In the genomic region with DNA sequence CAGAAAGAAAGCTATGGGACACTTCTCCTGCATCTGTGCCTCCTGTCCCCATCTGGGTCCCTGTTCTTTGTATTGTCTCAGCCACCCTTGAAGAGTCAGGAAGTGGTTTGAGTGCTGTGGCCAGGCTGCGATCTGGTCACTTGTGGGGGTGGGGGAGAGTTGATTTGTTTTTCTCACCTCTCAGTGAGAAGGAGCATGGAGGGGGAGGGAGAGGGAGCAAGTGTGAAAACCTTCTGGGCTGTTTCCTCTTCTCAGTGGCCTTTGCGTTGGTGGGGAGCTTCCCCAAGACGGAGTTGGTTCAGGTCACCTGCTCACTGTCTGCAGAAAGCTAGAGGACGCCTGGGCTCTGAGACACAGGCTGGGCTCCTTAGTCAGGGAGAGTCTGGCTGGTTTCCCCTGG, we compare ENCODE assay signal across 9 mouse cellular contexts.
DNase-seq lines count a peak whose midpoint lies in the region; ATAC-seq and TF ChIP-seq lines count a peak whose summit lies in the region.
"Had no signal": no experiment of that assay in that cellular context is flagged by ENCODE, and none has a peak within 500 bp of the region (broad histone marks: within the 10 kb centered on the region; RNA-seq: fewer than 3 reads in every experiment).

No protein-coding gene starts in this region.

- H3K4me2 ChIP-seq in heart, embryonic 11.5 days: no peak overlapping the region
- H3K4me2 ChIP-seq in neural tube, embryonic 11.5 days (ENCODE audit: low read depth): no peak overlapping the region
- no peak overlapping the region for H3K4me2 ChIP-seq in forebrain, postnatal 0 days (ENCODE audit: low read depth)
- H3K4me2 ChIP-seq: embryonic facial prominence, embryonic 15.5 days had no signal

- TF ChIP-seq CTCF in forebrain, postnatal 0 days (IDR thresholded peaks at IDR 0.05; ENCODE audit: low read depth): no peak

- no peaks in the 10 kb centered on the region for H3K9me3 ChIP-seq in heart, embryonic 11.5 days (replicated peaks; ENCODE audit: control insufficient read depth, low read length)
- H3K9me3 ChIP-seq in neural tube, embryonic 11.5 days (ENCODE audit: control insufficient read depth, low read length): no peaks in the 10 kb centered on the region
- no peaks in the 10 kb centered on the region for H3K9me3 ChIP-seq in forebrain, postnatal 0 days (ENCODE audit: low read length)
- H3K9me3 ChIP-seq: embryonic facial prominence, embryonic 15.5 days had no signal

- no peaks in the 10 kb centered on the region for H3K36me3 ChIP-seq in heart, embryonic 11.5 days (ENCODE audit: control insufficient read depth, insufficient read depth, low read length)
- no peaks in the 10 kb centered on the region for H3K36me3 ChIP-seq in neural tube, embryonic 11.5 days (ENCODE audit: control insufficient read depth, insufficient read depth, low read length)
- H3K36me3 ChIP-seq in forebrain, postnatal 0 days (ENCODE audit: insufficient read depth): no peaks in the 10 kb centered on the region
- H3K36me3 ChIP-seq: embryonic facial prominence, embryonic 15.5 days had no signal

- H3K9ac ChIP-seq in heart, embryonic 11.5 days (ENCODE audit: low read depth, low read length): no peak overlapping the region
- H3K9ac ChIP-seq in neural tube, embryonic 11.5 days (ENCODE audit: low read length): no peak overlapping the region
- H3K9ac ChIP-seq in forebrain, postnatal 0 days: no peak overlapping the region
- H3K9ac ChIP-seq: embryonic facial prominence, embryonic 15.5 days had no signal

- 8% methylated on average over 4 of the region's 4 CpGs for WGBS in heart, embryonic 11.5 days (ENCODE audit: insufficient replicate concordance)
- 44% methylated on average over 4 of the region's 4 CpGs for WGBS in neural tube, embryonic 11.5 days
- 72% methylated on average over 4 of the region's 4 CpGs for WGBS in forebrain, postnatal 0 days

- no peak for DNase-seq in heart, postnatal 25 days (ENCODE audit: low spot score)
- DNase-seq in A20 (ENCODE audit: low read depth, low spot score): peak; percentile 75
- DNase-seq in neural tube, embryonic 11.5 days (ENCODE audit: low spot score): no peak
- DNase-seq in left cerebral cortex, postnatal 10 days (ENCODE audit: extremely low spot score in 1 of 2, low spot score in 2 of 2): no peak
- no peak for DNase-seq in forebrain, postnatal 0 days
- no peak for DNase-seq in frontal cortex, postnatal 10 days (ENCODE audit: low spot score in 2 of 2)

- intact Hi-C loops in heart, postnatal 25 days (cut with DNase I): no loop called here
- intact Hi-C loops in left cerebral cortex, postnatal 10 days (cut with DNase I): no loop called here

- H3K4me3 ChIP-seq in heart, embryonic 11.5 days (ENCODE audit: low read depth, low read length): no peak overlapping the region
- no peak overlapping the region for H3K4me3 ChIP-seq in neural tube, embryonic 11.5 days (ENCODE audit: low read depth, low read length)
- H3K4me3 ChIP-seq in forebrain, postnatal 0 days (ENCODE audit: low read depth, low read length): no peak overlapping the region
- H3K4me3 ChIP-seq: embryonic facial prominence, embryonic 15.5 days had no signal

- ATAC-seq in heart, embryonic 11.5 days (replicated peaks; ENCODE audit: insufficient number of reproducible peaks, low FRiP score, low TSS enrichment): no peak
- ATAC-seq in granulocyte monocyte progenitor cell, adult 5-6 weeks (replicated peaks; ENCODE audit: poor library complexity, severe bottlenecking): peak; percentile 67
- no peak for ATAC-seq in neural tube, embryonic 11.5 days (ENCODE audit: insufficient read depth, low FRiP score, low TSS enrichment)
- ATAC-seq in forebrain, postnatal 0 days: no peak

- peak overlapping the region; percentile 17; the same call in 1 of the 2 replicates for H3K27ac ChIP-seq in heart, embryonic 11.5 days (ENCODE audit: low read depth, low read length)
- 0 out of 2 replicates have a peak overlapping the region, but pooled peaks have one; percentile 14 for H3K27ac ChIP-seq in neural tube, embryonic 11.5 days (ENCODE audit: low read depth, low read length)
- H3K27ac ChIP-seq in forebrain, postnatal 0 days (ENCODE audit: low read depth, low read length): no peak overlapping the region
- H3K27ac ChIP-seq: embryonic facial prominence, embryonic 15.5 days had no signal

- peaks cover 19% of the 10 kb centered on the region; the same call in 1 of the 2 replicates for H3K27me3 ChIP-seq in heart, embryonic 11.5 days (ENCODE audit: control insufficient read depth, insufficient read depth, low read length)
- H3K27me3 ChIP-seq in neural tube, embryonic 11.5 days (ENCODE audit: control insufficient read depth, insufficient read depth, low read length): no peaks in the 10 kb centered on the region
- no peaks in the 10 kb centered on the region for H3K27me3 ChIP-seq in forebrain, postnatal 0 days (ENCODE audit: insufficient read depth, low read length)
- H3K27me3 ChIP-seq: embryonic facial prominence, embryonic 15.5 days had no signal

- peaks cover 54% of the 10 kb centered on the region for H3K4me1 ChIP-seq in heart, embryonic 11.5 days (ENCODE audit: control insufficient read depth, insufficient read depth, low read length)
- peaks cover 22% of the 10 kb centered on the region for H3K4me1 ChIP-seq in neural tube, embryonic 11.5 days (ENCODE audit: control insufficient read depth, insufficient read depth, low read length)
- peaks cover 6% of the 10 kb centered on the region; the same call in 1 of the 2 replicates for H3K4me1 ChIP-seq in forebrain, postnatal 0 days (ENCODE audit: insufficient read depth)
